Comparison of ENCODE assay signal across 24 mouse cellular contexts in genomic region chr8:108553808-108554577, GRCm38 (mm10).
DNase-seq lines count a peak whose midpoint lies in the region; ATAC-seq and TF ChIP-seq lines count a peak whose summit lies in the region.
"Had no signal": no experiment of that assay in that cellular context is flagged by ENCODE, and none has a peak within 500 bp of the region (broad histone marks: within the 10 kb centered on the region; RNA-seq: fewer than 3 reads in every experiment).

No protein-coding gene starts in this region.

- no peak for DNase-seq in hindbrain, embryonic 10.5 days (ENCODE audit: low spot score)
- DNase-seq in brain, embryonic 14.5 days (ENCODE audit: low read depth): peak; percentile 27
- DNase-seq in limb, embryonic 14.5 days (ENCODE audit: low spot score): peak; percentile 31
- DNase-seq in cerebellum, adult 8-10 months: no peak
- DNase-seq in yolk sac, embryonic 10.5 days (ENCODE audit: low spot score): no peak
- DNase-seq: adrenal gland, postnatal 14 days; cerebellum, adult 9-11 months; gastrocnemius, postnatal 14 days; heart, postnatal 4 days; kidney, adult 8-10 months; kidney, postnatal 36 days; layer of hippocampus, postnatal 36 days; lung, postnatal 36 days; thymus, adult 2 months had no signal

- no peak overlapping the region for H3K4me3 ChIP-seq in hindbrain, embryonic 10.5 days
- no peak overlapping the region for H3K4me3 ChIP-seq in hindbrain, embryonic 16.5 days (ENCODE audit: low read length)
- no peak overlapping the region for H3K4me3 ChIP-seq in embryonic facial prominence, embryonic 13.5 days
- no peak overlapping the region for H3K4me3 ChIP-seq in limb, embryonic 14.5 days (replicated peaks; ENCODE audit: low read length)
- H3K4me3 ChIP-seq: forebrain, embryonic 15.5 days; heart, embryonic 15.5 days; hindbrain, embryonic 15.5 days; intestine, embryonic 15.5 days; midbrain, embryonic 10.5 days; neural tube, embryonic 15.5 days had no signal

- H3K4me1 ChIP-seq in hindbrain, embryonic 10.5 days (replicated peaks): peaks cover 12% of the 10 kb centered on the region
- no peaks in the 10 kb centered on the region for H3K4me1 ChIP-seq in hindbrain, embryonic 16.5 days (ENCODE audit: control insufficient read depth, insufficient read depth, low read depth, low read length)
- peaks cover 33% of the 10 kb centered on the region for H3K4me1 ChIP-seq in embryonic facial prominence, embryonic 13.5 days
- H3K4me1 ChIP-seq in limb, embryonic 14.5 days (ENCODE audit: control insufficient read depth, insufficient read depth, low read length): peaks cover 22% of the 10 kb centered on the region
- H3K4me1 ChIP-seq: heart, embryonic 15.5 days; hindbrain, embryonic 15.5 days; intestine, embryonic 15.5 days had no signal

- peak overlapping the region; percentile 79 for H3K27ac ChIP-seq in hindbrain, embryonic 10.5 days
- H3K27ac ChIP-seq in hindbrain, embryonic 16.5 days (ENCODE audit: low read depth, low read length): no peak overlapping the region
- H3K27ac ChIP-seq in embryonic facial prominence, embryonic 13.5 days: peak overlapping the region; percentile 64
- no peak overlapping the region for H3K27ac ChIP-seq in limb, embryonic 14.5 days (replicated peaks; ENCODE audit: low read depth, low read length)
- H3K27ac ChIP-seq: forebrain, embryonic 15.5 days; heart, embryonic 15.5 days; hindbrain, embryonic 15.5 days; intestine, embryonic 15.5 days; midbrain, embryonic 10.5 days; neural tube, embryonic 15.5 days; stomach, postnatal 0 days had no signal

- 67% methylated on average over 11 of the region's 11 CpGs for WGBS in hindbrain, embryonic 10.5 days
- 56% methylated on average over 11 of the region's 11 CpGs for WGBS in hindbrain, embryonic 16.5 days
- WGBS in embryonic facial prominence, embryonic 13.5 days: 28% methylated on average over 11 of the region's 11 CpGs
- 40% methylated on average over 11 of the region's 11 CpGs for WGBS in limb, embryonic 14.5 days

- no peak overlapping the region for H3K4me2 ChIP-seq in hindbrain, embryonic 16.5 days (ENCODE audit: low read length)
- H3K4me2 ChIP-seq in embryonic facial prominence, embryonic 13.5 days: no peak overlapping the region
- H3K4me2 ChIP-seq in limb, embryonic 14.5 days (replicated peaks; ENCODE audit: low read depth, low read length, severe bottlenecking): no peak overlapping the region
- H3K4me2 ChIP-seq: forebrain, embryonic 15.5 days; heart, embryonic 15.5 days; hindbrain, embryonic 15.5 days; intestine, embryonic 15.5 days; neural tube, embryonic 15.5 days had no signal

- no peak for ATAC-seq in hindbrain, embryonic 16.5 days
- no peak for ATAC-seq in embryonic facial prominence, embryonic 13.5 days (ENCODE audit: insufficient number of reproducible peaks, insufficient read depth, low FRiP score, low TSS enrichment, low read depth)
- ATAC-seq in limb, embryonic 14.5 days (ENCODE audit: low FRiP score, low read depth): peak; percentile 31; the same call in 1 of the 2 replicates
- ATAC-seq: CD4-positive, CD25-positive, alpha-beta regulatory T cell, adult 4 months; forebrain, embryonic 15.5 days; intestine, embryonic 15.5 days had no signal

- TF ChIP-seq POLR2A in brain, embryonic 14.5 days (IDR thresholded peaks at IDR 0.05; ENCODE audit: borderline replicate concordance, extremely low read depth, insufficient read depth, insufficient read length, poor library complexity, severe bottlenecking): no peak
- TF ChIP-seq POLR2A in limb, embryonic 14.5 days (IDR thresholded peaks at IDR 0.05; ENCODE audit: borderline replicate concordance, extremely low read depth, insufficient read depth, insufficient read length): no peak

- H3K27me3 ChIP-seq in hindbrain, embryonic 10.5 days (ENCODE audit: insufficient read depth, poor library complexity, severe bottlenecking): no peaks in the 10 kb centered on the region
- no peaks in the 10 kb centered on the region for H3K27me3 ChIP-seq in hindbrain, embryonic 16.5 days (replicated peaks; ENCODE audit: control insufficient read depth, insufficient read depth, low read length)
- H3K27me3 ChIP-seq in embryonic facial prominence, embryonic 13.5 days: no peaks in the 10 kb centered on the region
- H3K27me3 ChIP-seq in limb, embryonic 14.5 days (ENCODE audit: control insufficient read depth, insufficient read depth, low read length): no peaks in the 10 kb centered on the region
- H3K27me3 ChIP-seq: forebrain, embryonic 15.5 days; heart, embryonic 15.5 days; hindbrain, embryonic 15.5 days; intestine, embryonic 15.5 days; neural tube, embryonic 15.5 days had no signal

- no peak for TF ChIP-seq CTCF in brain, embryonic 14.5 days (IDR thresholded peaks at IDR 0.05; ENCODE audit: borderline replicate concordance, extremely low read depth, insufficient read depth, insufficient read length)

- no peaks in the 10 kb centered on the region for H3K9me3 ChIP-seq in hindbrain, embryonic 10.5 days
- no peaks in the 10 kb centered on the region; the same call in 1 of the 2 replicates for H3K9me3 ChIP-seq in hindbrain, embryonic 16.5 days (ENCODE audit: control insufficient read depth, low read length)
- H3K9me3 ChIP-seq in embryonic facial prominence, embryonic 13.5 days: no peaks in the 10 kb centered on the region
- H3K9me3 ChIP-seq in limb, embryonic 14.5 days (ENCODE audit: control insufficient read depth, low read length): no peaks in the 10 kb centered on the region
- H3K9me3 ChIP-seq: forebrain, embryonic 15.5 days; heart, embryonic 15.5 days; hindbrain, embryonic 15.5 days; intestine, embryonic 15.5 days; midbrain, embryonic 10.5 days; neural tube, embryonic 15.5 days had no signal

- H3K9ac ChIP-seq in hindbrain, embryonic 16.5 days (ENCODE audit: low read depth, low read length): no peak overlapping the region
- no peak overlapping the region for H3K9ac ChIP-seq in embryonic facial prominence, embryonic 13.5 days
- no peak overlapping the region for H3K9ac ChIP-seq in limb, embryonic 14.5 days (ENCODE audit: low read depth, low read length, severe bottlenecking)
- H3K9ac ChIP-seq: forebrain, embryonic 15.5 days; heart, embryonic 15.5 days; hindbrain, embryonic 15.5 days; intestine, embryonic 15.5 days; neural tube, embryonic 15.5 days had no signal

- H3K36me3 ChIP-seq in hindbrain, embryonic 10.5 days: no peaks in the 10 kb centered on the region
- H3K36me3 ChIP-seq in hindbrain, embryonic 16.5 days (ENCODE audit: control insufficient read depth, insufficient read depth, low read length): no peaks in the 10 kb centered on the region
- no peaks in the 10 kb centered on the region for H3K36me3 ChIP-seq in embryonic facial prominence, embryonic 13.5 days
- no peaks in the 10 kb centered on the region for H3K36me3 ChIP-seq in limb, embryonic 14.5 days (ENCODE audit: control insufficient read depth, insufficient read depth, low read length)
- H3K36me3 ChIP-seq: forebrain, embryonic 15.5 days; heart, embryonic 15.5 days; hindbrain, embryonic 15.5 days; intestine, embryonic 15.5 days; midbrain, embryonic 10.5 days; neural tube, embryonic 15.5 days had no signal

Comparison
In these comparisons a context has a peak if more than half of its experiments do, and no peak if none do; other contexts are left out.
1. H3K27ac ChIP-seq: peak in hindbrain, embryonic 10.5 days (single experiment) and embryonic facial prominence, embryonic 13.5 days (single experiment); none in hindbrain, embryonic 16.5 days (single experiment) and limb, embryonic 14.5 days (single experiment).
2. DNase-seq: peak in brain, embryonic 14.5 days (single experiment) and limb, embryonic 14.5 days (single experiment); none in hindbrain, embryonic 10.5 days (single experiment), cerebellum, adult 8-10 months (single experiment) and yolk sac, embryonic 10.5 days (single experiment).